Mouse (Mus musculus): ENCODE data around the gene Fam205c.

DNA sequence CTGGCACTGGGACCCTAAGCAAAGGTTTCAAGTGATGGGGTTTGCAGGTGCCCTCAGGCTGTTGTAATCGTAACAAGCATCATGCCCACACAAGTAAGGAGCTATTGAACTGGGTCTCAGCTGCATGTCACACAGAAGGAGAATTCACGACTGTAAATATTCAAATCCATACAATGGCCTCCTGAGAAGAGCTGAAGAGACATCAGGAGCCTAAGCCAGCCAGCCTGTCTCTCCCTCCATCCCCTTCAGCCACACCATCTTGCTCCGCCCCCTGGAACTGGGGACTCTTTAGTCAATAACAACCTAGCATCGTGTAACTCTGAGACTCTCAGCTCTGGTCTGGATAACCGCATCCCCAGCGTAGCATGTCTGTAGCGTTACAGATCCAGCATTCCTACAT, 17.1 kb upstream of the Fam205c start:
- no peak for TF ChIP-seq POLR2A (IDR thresholded peaks at IDR 0.05; ENCODE audit: insufficient read depth, low read depth, low read length)
- no peak for TF ChIP-seq EP300 (IDR thresholded peaks at IDR 0.05; ENCODE audit: insufficient read depth, low read depth, low read length)
- TF ChIP-seq CTCF (IDR thresholded peaks at IDR 0.05), result no peak

All from heart, adult 2 months (tissue).